Mouse (Mus musculus) stomach, postnatal 0 days (tissue): ENCODE results near the gene Pdcl3. TPM values are rescaled to one million over a fixed set of nuclear protein-coding genes. Genes with fewer than 3 reads are reported as not detected.

Source experiments
- ATAC-seq: fragments of 200-750 bp; cut with Nextera tagmentation; 2 replicates; pipeline ENCODE4 v1.8.0; 2017; ENCODE audit not compliant: low FRiP score, low TSS enrichment
- DNase-seq: peaks from one replicate; pipeline ENCODE4 v3.0.0-alpha.2; 2016; ENCODE audit warnings: low spot score
- H3K27ac ChIP-seq: fragments of 300-500 bp; sonication (generic); replicated peaks from 2 replicates; pipeline ENCODE4 v1.5.1; 2014; ENCODE audit warnings: mild to moderate bottlenecking, control low read depth
- H3K27me3 ChIP-seq: fragments of 300-500 bp; sonication (generic); 2 replicates; pipeline ENCODE4 v1.6.1; 2014; ENCODE audit warnings: low read length; ENCODE audit not compliant: control insufficient read depth, insufficient read depth
- H3K36me3 ChIP-seq: fragments of 300-500 bp; sonication (generic); 2 replicates; pipeline ENCODE4 v1.6.1; 2014; ENCODE audit warnings: low read length, mixed read lengths; ENCODE audit not compliant: control insufficient read depth, insufficient read depth
- H3K4me1 ChIP-seq: fragments of 300-500 bp; sonication (generic); replicated peaks from 2 replicates; pipeline ENCODE4 v1.6.1; 2014; ENCODE audit warnings: antibody characterized with exemption; ENCODE audit not compliant: control insufficient read depth, insufficient read depth
- H3K4me2 ChIP-seq: fragments of 300-500 bp; sonication (generic); replicated peaks from 2 replicates; pipeline ENCODE4 v1.6.1; 2014; ENCODE audit warnings: low read depth, mild to moderate bottlenecking, control low read depth, moderate library complexity
- H3K4me3 ChIP-seq: fragments of 300-500 bp; sonication (generic); 2 replicates; pipeline ENCODE4 v1.5.1; 2014; ENCODE audit warnings: low read depth, low read length, control low read depth
- H3K9ac ChIP-seq: fragments of 300-500 bp; sonication (generic); 2 replicates; pipeline ENCODE4 v1.6.1; 2014; ENCODE audit warnings: mild to moderate bottlenecking, low read length, control low read depth, mixed read lengths
- H3K9me3 ChIP-seq: fragments of 300-500 bp; sonication (generic); 2 replicates; pipeline ENCODE4 v1.6.1; 2016; ENCODE audit warnings: low read length; ENCODE audit not compliant: control insufficient read depth
- CTCF ChIP-seq: IDR thresholded peaks from 2 replicates; pipeline ENCODE4 v1.5.1; 2016; ENCODE audit warnings: antibody characterized with exemption, low read depth, mild to moderate bottlenecking, moderate library complexity
- EP300 ChIP-seq: optimal IDR thresholded peaks from 2 replicates; pipeline ENCODE3; 2016; ENCODE audit warnings: antibody characterized with exemption
- WGBS: fragments of 180-500 bp; shearing (Covaris S2); extraction: QIAGEN DNeasy Blood & Tissue Kit; methylation state at CpG from one replicate; pipeline ENCODE4 v1.1.7; 2014; 5-methylcytosine and 5-hydroxymethylcytosine counted together
- polyA plus RNA-seq: library from polyadenylated mRNA; unstranded; fragments of >200 nt; fragmentation: Nextera tagmentation; extraction: Ambion mirVana; gene quantifications from 2 replicates; pipeline ENCODE4 v1.2.1, GENCODE M21; 2015

Pdcl3 gene
- polyA plus RNA-seq, 1 experiment from 2014 or later = 155 TPM

- Histone ChIP-seq H3K27me3 (no peaks in the 10 kb centered on the region), H3K4me3 (peak overlapping the region; percentile 82), H3K9ac (peak overlapping the region; percentile 85), H3K4me2 (peak overlapping the region; percentile 76), H3K36me3 (peaks cover 7% of the 10 kb centered on the region; the same call in 1 of the 2 replicates), H3K4me1 (no peaks in the 10 kb centered on the region; the same call in 1 of the 2 replicates), H3K27ac (peak overlapping the region; percentile 86), H3K9me3 (no peaks in the 10 kb centered on the region)
- TF ChIP-seq CTCF = no peak
- TF ChIP-seq EP300 = no peak
- ATAC-seq = no peak
- no peak for DNase-seq
- WGBS = 14% methylated on average over 7 of the region's 7 CpGs
Measured at GRCm38 (mm10) chr1:38988357-38988756, 2.9 kb downstream of the Pdcl3 start.

GRCm38 (mm10) chr1:38992365-38992764, 7.0 kb downstream of the Pdcl3 start:
- Histone ChIP-seq H3K27ac (no peak overlapping the region), H3K9me3 (no peaks in the 10 kb centered on the region), H3K4me3 (no peak overlapping the region), H3K9ac (no peak overlapping the region), H3K27me3 (no peaks in the 10 kb centered on the region), H3K4me2 (no peak overlapping the region), H3K36me3 (peaks cover 27% of the 10 kb centered on the region), H3K4me1 (no peaks in the 10 kb centered on the region; the same call in 1 of the 2 replicates)
- DNase-seq = no peak
- no peak for TF ChIP-seq EP300
- TF ChIP-seq CTCF = no peak
- no peak for ATAC-seq
- 76% methylated on average over 3 of the region's 3 CpGs for WGBS

DNA sequence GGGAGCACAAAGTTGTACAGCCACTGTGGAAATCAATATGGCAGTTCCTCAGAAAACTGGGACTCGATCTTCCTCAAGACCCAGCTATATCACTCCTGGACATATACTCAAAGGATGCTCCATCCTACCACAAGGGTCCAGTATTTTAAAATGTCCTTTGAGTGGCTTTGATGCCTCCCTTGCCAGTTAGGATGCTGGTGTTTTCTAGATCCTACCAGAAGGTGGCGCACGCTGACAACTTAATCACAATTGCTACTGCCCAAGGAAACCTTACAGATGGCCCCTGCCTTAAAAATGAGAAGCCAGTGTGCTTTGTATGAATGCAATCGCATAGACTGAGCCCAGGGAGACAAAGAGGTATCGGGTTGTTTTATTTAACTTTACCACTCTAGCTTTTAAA, 15.7 kb downstream of the Pdcl3 start:
- Histone ChIP-seq H3K4me2 (no peak overlapping the region), H3K4me1 (no peaks in the 10 kb centered on the region), H3K27ac (no peak overlapping the region), H3K27me3 (no peaks in the 10 kb centered on the region), H3K9me3 (no peaks in the 10 kb centered on the region), H3K4me3 (no peak overlapping the region), H3K9ac (no peak overlapping the region), H3K36me3 (peaks cover 6% of the 10 kb centered on the region)
- WGBS = 9% methylated on average over 5 of the region's 5 CpGs
- DNase-seq (peak; percentile 78), ATAC-seq (no peak)
- TF ChIP-seq CTCF (peak; percentile 96), EP300 (no peak)

DNA sequence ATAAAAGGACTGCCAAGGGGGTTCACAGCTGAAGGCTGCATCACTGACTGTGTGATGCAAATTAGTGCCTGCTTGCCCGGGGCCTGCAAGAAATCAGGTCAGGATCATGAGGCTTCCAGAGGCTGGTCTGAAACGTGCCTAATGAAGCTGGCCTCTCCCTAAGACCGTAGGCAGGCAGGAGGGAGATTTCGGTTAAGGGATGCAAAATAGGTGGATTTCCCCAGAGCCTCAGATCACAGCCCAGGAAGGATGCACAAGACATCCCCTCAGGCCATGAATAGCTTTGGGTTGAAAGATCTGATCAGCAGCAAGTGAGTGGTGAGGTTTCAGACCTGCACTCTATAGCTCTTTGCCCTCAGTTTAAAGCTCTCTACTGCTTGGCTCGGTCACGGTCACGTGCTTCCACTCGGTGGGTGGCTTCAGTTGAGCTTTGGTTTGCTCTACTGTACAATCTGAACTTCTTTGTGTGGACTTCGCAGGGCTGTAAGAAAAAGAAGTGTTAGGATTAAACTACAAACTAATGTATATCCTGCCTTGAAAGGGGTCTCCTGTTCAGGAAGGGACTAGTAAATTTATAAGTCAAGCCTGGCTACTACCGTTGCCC, 20.4 kb downstream of the Pdcl3 start:
- no peak overlapping the region for H3K27ac ChIP-seq
- ATAC-seq (no peak), DNase-seq (no peak)
- 0 out of 2 replicates have a peak, but pooled peaks cover 2% of the 10 kb centered on the region for H3K4me1 ChIP-seq
- no peaks in the 10 kb centered on the region for H3K9me3 ChIP-seq
- H3K4me3 ChIP-seq = no peak overlapping the region
- H3K9ac ChIP-seq = no peak overlapping the region
- H3K36me3 ChIP-seq = no peaks in the 10 kb centered on the region
- WGBS = 79% methylated on average over 10 of the region's 10 CpGs
- H3K27me3 ChIP-seq = no peaks in the 10 kb centered on the region
- H3K4me2 ChIP-seq = no peak overlapping the region
- TF ChIP-seq CTCF = no peak
- no peak for TF ChIP-seq EP300

GRCm38 (mm10) chr1:39006830-39007829, 21.7 kb downstream of the Pdcl3 start:
- Histone ChIP-seq H3K9me3 (no peaks in the 10 kb centered on the region), H3K27ac (no peak overlapping the region), H3K27me3 (no peaks in the 10 kb centered on the region), H3K4me3 (no peak overlapping the region), H3K4me2 (no peak overlapping the region), H3K4me1 (0 out of 2 replicates have a peak, but pooled peaks cover 2% of the 10 kb centered on the region), H3K36me3 (no peaks in the 10 kb centered on the region), H3K9ac (no peak overlapping the region)
- TF ChIP-seq CTCF = no peak
- no peak for TF ChIP-seq EP300
- peak; percentile 43 for DNase-seq
- WGBS = 52% methylated on average over 11 of the region's 11 CpGs
- ATAC-seq = peak; percentile 67; the same call in 1 of the 2 replicates
